ENCODE assay signal across 13 mouse cellular contexts in genomic region chr5:10749546-10749945, GRCm38 (mm10).
"Had no signal": no experiment of that assay in that cellular context is flagged by ENCODE, and none has a peak within 500 bp of the region (broad histone marks: within the 10 kb centered on the region; RNA-seq: fewer than 3 reads in every experiment).

No protein-coding gene starts in this region.

- H3K36me3 ChIP-seq: liver, embryonic 13.5 days; lung, embryonic 15.5 days; midbrain, embryonic 13.5 days; neural tube, embryonic 12.5 days had no signal

- H3K9ac ChIP-seq: liver, embryonic 13.5 days; liver, postnatal 0 days; lung, embryonic 15.5 days; midbrain, embryonic 13.5 days; neural tube, embryonic 12.5 days had no signal

- ATAC-seq: liver, postnatal 0 days; midbrain, embryonic 13.5 days had no signal

- H3K27ac ChIP-seq: liver, embryonic 13.5 days; lung, embryonic 15.5 days; midbrain, embryonic 13.5 days; neural tube, embryonic 12.5 days; stomach, postnatal 0 days had no signal

- H3K4me2 ChIP-seq: liver, embryonic 13.5 days; lung, embryonic 15.5 days; midbrain, embryonic 13.5 days; neural tube, embryonic 12.5 days had no signal

- H3K4me3 ChIP-seq: liver, embryonic 13.5 days; lung, embryonic 15.5 days; midbrain, embryonic 13.5 days; neural tube, embryonic 12.5 days had no signal

- H3K9me3 ChIP-seq: liver, embryonic 13.5 days; lung, embryonic 15.5 days; midbrain, embryonic 13.5 days; neural tube, embryonic 12.5 days had no signal

- H3K27me3 ChIP-seq: liver, embryonic 13.5 days; lung, embryonic 15.5 days; midbrain, embryonic 13.5 days; neural tube, embryonic 12.5 days had no signal

- DNase-seq: kidney, adult 11 months; kidney, adult 9 months; kidney, postnatal 14 days; left cerebral cortex, postnatal 4 days; liver; liver, embryonic 13.5 days; liver, postnatal 0 days; lung, postnatal 14 days; thymus, postnatal 4 days had no signal

- H3K4me1 ChIP-seq: liver, embryonic 13.5 days; lung, embryonic 15.5 days; midbrain, embryonic 13.5 days; neural tube, embryonic 12.5 days had no signal
